Mouse (Mus musculus) olfactory bulb, adult 2 months (tissue): ENCODE measurements around the gene Nos1ap.

Experiments
- CTCF ChIP-seq: fragments of 200-500 bp; IDR thresholded peaks from 2 replicates; pipeline ENCODE4 v1.5.1; 2012; ENCODE audit warnings: low read depth, mild to moderate bottlenecking, low read length, moderate library complexity; ENCODE audit not compliant: insufficient read depth
- POLR2A ChIP-seq: fragments of 200-500 bp; IDR thresholded peaks from 2 replicates; pipeline ENCODE4 v1.6.1; 2012; ENCODE audit warnings: mild to moderate bottlenecking, low read depth, low read length, moderate library complexity; ENCODE audit not compliant: insufficient read depth

DNA sequence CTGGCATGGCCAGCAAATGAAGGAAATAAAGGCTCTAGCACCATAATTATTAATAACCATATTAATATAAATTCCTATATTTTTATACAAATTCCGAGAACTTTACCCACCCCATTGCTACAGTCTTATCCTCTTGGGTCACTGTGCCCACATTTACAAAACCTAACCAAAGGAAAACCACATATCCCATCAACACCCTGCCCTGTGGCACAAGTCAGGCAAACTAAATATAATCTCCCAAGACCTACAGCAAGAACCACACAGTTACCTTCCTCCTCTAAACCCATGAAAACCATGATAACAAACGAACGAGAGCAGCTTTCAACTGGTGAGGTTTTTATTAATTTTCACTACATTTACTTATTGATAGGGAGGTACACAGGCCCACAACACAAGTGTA, 53.3 kb downstream of the Nos1ap start:
- TF ChIP-seq CTCF (no peak), POLR2A (no peak)
